13 mouse cellular contexts compared by ENCODE assay signal in the genomic region with DNA sequence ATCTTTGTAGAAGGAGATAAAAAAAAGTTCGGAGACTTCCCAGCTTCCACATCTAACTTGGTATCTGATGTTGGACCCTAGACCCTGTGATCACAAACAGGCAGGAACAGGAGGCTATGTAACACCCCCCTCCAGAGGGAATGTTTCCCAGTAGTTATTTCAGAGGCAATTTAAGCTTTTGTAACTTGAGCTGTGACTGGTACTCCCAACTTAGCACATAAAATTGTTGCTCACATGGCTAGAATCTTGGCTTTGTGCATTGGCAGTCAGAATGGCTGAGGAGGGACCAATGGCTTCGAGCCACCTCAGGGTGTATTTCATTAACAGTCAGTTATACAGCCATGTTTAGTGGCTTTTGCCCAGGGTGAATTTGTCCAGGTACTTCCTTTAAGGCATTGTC.
DNase-seq lines count a peak whose midpoint lies in the region; ATAC-seq and TF ChIP-seq lines count a peak whose summit lies in the region.
"Had no signal": no experiment of that assay in that cellular context is flagged by ENCODE, and none has a peak within 500 bp of the region (broad histone marks: within the 10 kb centered on the region; RNA-seq: fewer than 3 reads in every experiment).

No protein-coding gene starts in this region.

- intact Hi-C loops in gastrocnemius, adult 2 months (cut with DNase I) = loop anchor here (2.0 to 5.0 kb wide), 2 partner anchors 50 to 158 kb away; no protein-coding TSS in a partner anchor

- no peak for TF ChIP-seq CTCF in gastrocnemius, adult 2 months (IDR thresholded peaks at IDR 0.05)
- no peak for TF ChIP-seq CTCF in liver, postnatal 0 days (IDR thresholded peaks at IDR 0.05; ENCODE audit: low read depth)

- H3K9me3 ChIP-seq in embryonic facial prominence, embryonic 14.5 days (ENCODE audit: control insufficient read depth, low read length) = no peaks in the 10 kb centered on the region
- H3K9me3 ChIP-seq in embryonic facial prominence, embryonic 10.5 days = no peaks in the 10 kb centered on the region
- no peaks in the 10 kb centered on the region for H3K9me3 ChIP-seq in midbrain, embryonic 11.5 days (ENCODE audit: control insufficient read depth, low read length)
- H3K9me3 ChIP-seq in midbrain, embryonic 15.5 days = no peaks in the 10 kb centered on the region
- no peaks in the 10 kb centered on the region for H3K9me3 ChIP-seq in liver, postnatal 0 days (ENCODE audit: low read length)

- DNase-seq in embryonic facial prominence, embryonic 14.5 days (ENCODE audit: low spot score) = peak; percentile 73
- DNase-seq in embryonic facial prominence, embryonic 10.5 days (ENCODE audit: low spot score) = no peak
- DNase-seq in midbrain, embryonic 11.5 days (ENCODE audit: low spot score, missing footprints) = peak; percentile 65
- peak; percentile 84 for DNase-seq in gastrocnemius, adult 2 months
- no peak for DNase-seq in thymus, postnatal 4 days
- no peak for DNase-seq in liver, postnatal 0 days
- DNase-seq: adrenal gland, postnatal 25 days; cerebellum, adult 11-12 months; kidney, postnatal 4 days; lung, adult 18-20 months had no signal

- no peak for TF ChIP-seq EP300 in liver, postnatal 0 days (IDR thresholded peaks at IDR 0.05; ENCODE audit: low read depth)

- ATAC-seq in embryonic facial prominence, embryonic 14.5 days (ENCODE audit: low read depth) = peak; percentile 42; the same call in 1 of the 2 replicates
- no peak for ATAC-seq in midbrain, embryonic 11.5 days (ENCODE audit: low FRiP score)
- no peak for ATAC-seq in midbrain, embryonic 15.5 days (replicated peaks)
- ATAC-seq in liver, postnatal 0 days = no peak
- ATAC-seq: forebrain, embryonic 16.5 days had no signal

- no peak overlapping the region for H3K4me3 ChIP-seq in embryonic facial prominence, embryonic 14.5 days (ENCODE audit: low read depth, low read length)
- no peak overlapping the region for H3K4me3 ChIP-seq in embryonic facial prominence, embryonic 10.5 days
- no peak overlapping the region for H3K4me3 ChIP-seq in midbrain, embryonic 11.5 days (ENCODE audit: low read depth, low read length)
- no peak overlapping the region for H3K4me3 ChIP-seq in midbrain, embryonic 15.5 days
- peak overlapping the region; percentile 43 for H3K4me3 ChIP-seq in gastrocnemius, adult 2 months
- no peak overlapping the region for H3K4me3 ChIP-seq in myocyte
- no peak overlapping the region for H3K4me3 ChIP-seq in liver, postnatal 0 days (ENCODE audit: low read depth, low read length)

- H3K27me3 ChIP-seq in embryonic facial prominence, embryonic 14.5 days (replicated peaks; ENCODE audit: control insufficient read depth, insufficient read depth, low read length) = no peaks in the 10 kb centered on the region
- no peaks in the 10 kb centered on the region for H3K27me3 ChIP-seq in embryonic facial prominence, embryonic 10.5 days (replicated peaks; ENCODE audit: low read depth, poor library complexity, severe bottlenecking)
- H3K27me3 ChIP-seq in midbrain, embryonic 11.5 days (ENCODE audit: control insufficient read depth, insufficient read depth, low read length) = no peaks in the 10 kb centered on the region
- no peaks in the 10 kb centered on the region for H3K27me3 ChIP-seq in midbrain, embryonic 15.5 days (replicated peaks)
- no peaks in the 10 kb centered on the region for H3K27me3 ChIP-seq in myocyte (ENCODE audit: control insufficient read depth, insufficient read depth, insufficient read length)
- no peaks in the 10 kb centered on the region for H3K27me3 ChIP-seq in liver, postnatal 0 days (ENCODE audit: insufficient read depth, low read length)

- H3K4me1 ChIP-seq in embryonic facial prominence, embryonic 14.5 days (ENCODE audit: control insufficient read depth, insufficient read depth, low read length) = peaks cover 11% of the 10 kb centered on the region
- H3K4me1 ChIP-seq in embryonic facial prominence, embryonic 10.5 days = peaks cover 8% of the 10 kb centered on the region; the same call in 1 of the 2 replicates
- no peaks in the 10 kb centered on the region for H3K4me1 ChIP-seq in midbrain, embryonic 11.5 days (ENCODE audit: control insufficient read depth, insufficient read depth, low read length)
- H3K4me1 ChIP-seq in midbrain, embryonic 15.5 days = no peaks in the 10 kb centered on the region
- H3K4me1 ChIP-seq in liver, postnatal 0 days (ENCODE audit: insufficient read depth) = peaks cover 6% of the 10 kb centered on the region; the same call in 1 of the 2 replicates

- H3ac ChIP-seq in myocyte (ENCODE audit: control insufficient read depth, insufficient read length) = no peak overlapping the region

- no peak overlapping the region for H3K9ac ChIP-seq in embryonic facial prominence, embryonic 14.5 days (ENCODE audit: low read depth, low read length)
- no peak overlapping the region for H3K9ac ChIP-seq in midbrain, embryonic 11.5 days (ENCODE audit: low read length)
- no peak overlapping the region for H3K9ac ChIP-seq in midbrain, embryonic 15.5 days
- no peak overlapping the region for H3K9ac ChIP-seq in liver, postnatal 0 days (replicated peaks)

- TF ChIP-seq POLR2A in myocyte (IDR thresholded peaks at IDR 0.05; ENCODE audit: insufficient read length, low read depth) = no peak

- H3K36me3 ChIP-seq in embryonic facial prominence, embryonic 14.5 days (ENCODE audit: control insufficient read depth, insufficient read depth, low read length) = no peaks in the 10 kb centered on the region
- H3K36me3 ChIP-seq in embryonic facial prominence, embryonic 10.5 days (replicated peaks) = no peaks in the 10 kb centered on the region
- no peaks in the 10 kb centered on the region for H3K36me3 ChIP-seq in midbrain, embryonic 11.5 days (ENCODE audit: control insufficient read depth, insufficient read depth, low read length)
- H3K36me3 ChIP-seq in midbrain, embryonic 15.5 days (replicated peaks) = no peaks in the 10 kb centered on the region
- H3K36me3 ChIP-seq in myocyte (ENCODE audit: control insufficient read depth, insufficient read depth) = no peaks in the 10 kb centered on the region
- H3K36me3 ChIP-seq in liver, postnatal 0 days (replicated peaks; ENCODE audit: insufficient read depth, low read length) = no peaks in the 10 kb centered on the region

- 60% methylated on average over 2 of the region's 2 CpGs for WGBS in embryonic facial prominence, embryonic 14.5 days
- WGBS in embryonic facial prominence, embryonic 10.5 days = 83% methylated on average over 2 of the region's 2 CpGs
- WGBS in midbrain, embryonic 11.5 days = 86% methylated on average over 2 of the region's 2 CpGs
- WGBS in midbrain, embryonic 15.5 days = 95% methylated on average over 2 of the region's 2 CpGs
- 63% methylated on average over 2 of the region's 2 CpGs for WGBS in liver, postnatal 0 days (ENCODE audit: insufficient replicate concordance)

- H3K79me2 ChIP-seq in myocyte (ENCODE audit: control insufficient read depth, insufficient read depth) = no peaks in the 10 kb centered on the region

- no peak overlapping the region for H3K4me2 ChIP-seq in embryonic facial prominence, embryonic 14.5 days (ENCODE audit: low read depth, low read length)
- no peak overlapping the region for H3K4me2 ChIP-seq in midbrain, embryonic 11.5 days
- no peak overlapping the region for H3K4me2 ChIP-seq in midbrain, embryonic 15.5 days
- peak overlapping the region; percentile 36 for H3K4me2 ChIP-seq in myocyte (ENCODE audit: low read depth)
- no peak overlapping the region for H3K4me2 ChIP-seq in liver, postnatal 0 days (ENCODE audit: low read depth, low read length)

- H3K27ac ChIP-seq in embryonic facial prominence, embryonic 14.5 days (replicated peaks; ENCODE audit: low read depth, low read length) = 0 out of 2 replicates have a peak overlapping the region, but pooled peaks have one; percentile 11
- H3K27ac ChIP-seq in embryonic facial prominence, embryonic 10.5 days (replicated peaks) = no peak overlapping the region
- H3K27ac ChIP-seq in midbrain, embryonic 11.5 days (ENCODE audit: low read depth, low read length) = no peak overlapping the region
- no peak overlapping the region for H3K27ac ChIP-seq in midbrain, embryonic 15.5 days
- H3K27ac ChIP-seq in gastrocnemius, adult 2 months = peak overlapping the region; percentile 90
- no peak overlapping the region for H3K27ac ChIP-seq in liver, postnatal 0 days (ENCODE audit: low read depth)

TF ChIP-seq in myocyte, 11 proteins besides CTCF, POLR2A, EP300 and RAD21:
- peak; percentile 23 for TF ChIP-seq USF1 (IDR thresholded peaks at IDR 0.05; ENCODE audit: low read depth)
- TF ChIP-seq MYOG (IDR thresholded peaks at IDR 0.05; ENCODE audit: control insufficient read depth in 1 of 3, insufficient read depth in 1 of 3, insufficient read length in 2 of 3, low read depth in 2 of 3) = no peak
TF ChIP-seq in myocyte: peak in this region for 1.

Comparison
In these comparisons a context has a peak if more than half of its experiments do, and no peak if none do; other contexts are left out.
1. DNase-seq: peak in embryonic facial prominence, embryonic 14.5 days (single experiment), midbrain, embryonic 11.5 days (single experiment) and gastrocnemius, adult 2 months (single experiment); none in embryonic facial prominence, embryonic 10.5 days (single experiment), thymus, postnatal 4 days (single experiment) and liver, postnatal 0 days (single experiment).
2. H3K27ac ChIP-seq: peak in embryonic facial prominence, embryonic 14.5 days (single experiment) and gastrocnemius, adult 2 months (single experiment); none in embryonic facial prominence, embryonic 10.5 days (single experiment), midbrain, embryonic 11.5 days (single experiment), midbrain, embryonic 15.5 days (single experiment) and liver, postnatal 0 days (single experiment).